Mouse (Mus musculus): ENCODE measurements at regions not wholly inside any gene's neighbourhood (a gene's known extent, or its start where the extent isn't known, plus 50 kb on each side); places are given as distances from the start of the nearest gene placed in this dataset.

DNA sequence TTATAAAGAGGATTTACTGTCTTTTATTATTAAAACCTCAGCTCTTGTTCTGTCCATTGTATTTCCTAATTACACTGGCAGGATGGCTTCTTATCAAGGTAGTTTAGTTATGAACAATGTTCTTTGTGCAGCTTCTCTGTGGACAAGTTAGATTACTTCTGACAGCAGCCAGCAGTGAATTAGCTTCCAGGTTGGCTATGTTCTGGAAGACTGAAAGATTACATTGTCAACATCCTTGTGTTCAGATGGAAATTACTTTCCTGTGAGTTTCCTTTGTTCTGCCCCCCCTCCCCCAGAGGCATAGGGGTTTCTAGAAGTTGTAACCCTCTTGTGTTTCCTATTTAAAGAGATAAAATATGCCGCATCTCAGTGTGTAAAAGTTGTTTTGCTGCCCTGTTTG lies 846.1 kb downstream of the Car8 start:
- WGBS: 64% methylated on average over 1 of the region's 1 CpGs
- no peak overlapping the region for H3K4me3 ChIP-seq (replicated peaks)
- no peak for ATAC-seq (ENCODE audit: insufficient number of reproducible peaks, insufficient read depth, low FRiP score, low TSS enrichment, low read depth)
- H3K9me3 ChIP-seq: no peaks in the 10 kb centered on the region
- H3K27me3 ChIP-seq: no peaks in the 10 kb centered on the region
- H3K9ac ChIP-seq (replicated peaks): no peak overlapping the region
- no peaks in the 10 kb centered on the region for H3K4me1 ChIP-seq (replicated peaks)
- no peak overlapping the region for H3K27ac ChIP-seq
- no peaks in the 10 kb centered on the region for H3K36me3 ChIP-seq
- H3K4me2 ChIP-seq: no peak overlapping the region

DNA sequence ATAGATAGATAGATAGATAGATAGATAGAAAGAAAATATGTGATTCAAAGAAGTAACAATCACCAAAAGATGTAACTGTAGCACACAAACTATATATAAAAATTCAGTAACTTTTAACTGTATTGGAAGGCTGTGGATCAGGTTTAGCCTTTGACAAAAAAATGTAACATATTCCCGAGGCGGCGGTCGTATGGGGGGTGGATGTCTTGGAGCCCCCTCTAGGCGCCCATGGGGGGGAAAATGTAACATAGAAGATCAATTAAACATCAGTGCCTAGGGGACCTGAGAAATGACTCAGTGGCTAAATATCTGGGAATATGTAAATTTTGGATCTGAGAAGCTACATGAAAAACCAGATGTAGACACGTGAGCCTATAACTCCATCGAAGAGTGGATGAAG lies 847.2 kb downstream of the Car8 start:
- no peak overlapping the region for H3K9ac ChIP-seq (replicated peaks)
- WGBS: 81% methylated on average over 7 of the region's 7 CpGs
- H3K27me3 ChIP-seq: no peaks in the 10 kb centered on the region
- no peak for ATAC-seq (ENCODE audit: insufficient number of reproducible peaks, insufficient read depth, low FRiP score, low TSS enrichment, low read depth)
- H3K4me2 ChIP-seq: no peak overlapping the region
- no peaks in the 10 kb centered on the region for H3K36me3 ChIP-seq
- H3K4me1 ChIP-seq (replicated peaks): no peaks in the 10 kb centered on the region
- no peaks in the 10 kb centered on the region for H3K9me3 ChIP-seq
- H3K4me3 ChIP-seq (replicated peaks): no peak overlapping the region
- no peak overlapping the region for H3K27ac ChIP-seq

DNA sequence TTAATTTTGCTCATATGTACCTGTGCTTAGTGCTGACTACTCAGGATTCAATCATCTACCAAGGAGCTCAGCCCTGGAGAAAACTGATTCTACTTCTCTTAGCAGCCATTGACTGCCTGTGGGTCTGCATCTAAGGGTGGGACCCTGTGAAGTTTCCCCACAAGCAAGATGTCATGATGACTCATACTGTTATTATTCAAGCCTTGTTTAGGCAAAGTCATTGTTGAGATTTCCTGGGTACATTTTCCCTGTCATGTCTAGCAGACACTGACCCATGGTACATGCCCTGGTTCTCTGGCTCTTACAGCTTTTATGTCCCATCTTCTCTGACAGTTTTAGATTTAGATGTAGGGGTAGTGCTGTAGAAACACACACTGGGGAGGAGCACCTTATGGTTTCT lies 853.8 kb downstream of the Car8 start:
- Histone ChIP-seq H3K9ac (replicated peaks) (no peak overlapping the region), H3K27ac (no peak overlapping the region), H3K9me3 (no peaks in the 10 kb centered on the region), H3K4me3 (replicated peaks) (no peak overlapping the region), H3K27me3 (no peaks in the 10 kb centered on the region), H3K36me3 (no peaks in the 10 kb centered on the region), H3K4me1 (replicated peaks) (no peaks in the 10 kb centered on the region), H3K4me2 (no peak overlapping the region)
- no peak for ATAC-seq (ENCODE audit: insufficient number of reproducible peaks, insufficient read depth, low FRiP score, low TSS enrichment, low read depth)

DNA sequence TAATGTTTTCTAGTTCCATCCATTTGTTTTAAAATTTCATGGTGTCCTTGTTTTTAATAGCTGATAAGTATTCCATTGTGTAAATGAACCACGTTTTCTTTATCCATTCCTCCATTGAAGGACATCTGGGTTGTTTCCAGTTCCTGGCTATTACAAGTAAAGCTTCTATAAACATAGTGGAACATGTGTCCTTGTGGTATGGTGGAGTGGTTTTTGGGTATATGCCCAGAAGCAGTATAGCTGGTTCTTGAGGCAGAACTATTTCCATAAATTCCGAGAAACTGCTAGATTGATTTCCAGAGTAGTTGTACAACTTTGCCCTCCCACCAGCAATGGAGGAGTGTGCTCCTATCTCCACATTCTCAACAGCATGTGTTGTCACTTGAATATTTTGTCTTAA lies 858.8 kb downstream of the Car8 start:
- 68% methylated on average over 2 of the region's 2 CpGs for WGBS
- no peaks in the 10 kb centered on the region for H3K9me3 ChIP-seq
- no peak for ATAC-seq (ENCODE audit: insufficient number of reproducible peaks, insufficient read depth, low FRiP score, low TSS enrichment, low read depth)

DNA sequence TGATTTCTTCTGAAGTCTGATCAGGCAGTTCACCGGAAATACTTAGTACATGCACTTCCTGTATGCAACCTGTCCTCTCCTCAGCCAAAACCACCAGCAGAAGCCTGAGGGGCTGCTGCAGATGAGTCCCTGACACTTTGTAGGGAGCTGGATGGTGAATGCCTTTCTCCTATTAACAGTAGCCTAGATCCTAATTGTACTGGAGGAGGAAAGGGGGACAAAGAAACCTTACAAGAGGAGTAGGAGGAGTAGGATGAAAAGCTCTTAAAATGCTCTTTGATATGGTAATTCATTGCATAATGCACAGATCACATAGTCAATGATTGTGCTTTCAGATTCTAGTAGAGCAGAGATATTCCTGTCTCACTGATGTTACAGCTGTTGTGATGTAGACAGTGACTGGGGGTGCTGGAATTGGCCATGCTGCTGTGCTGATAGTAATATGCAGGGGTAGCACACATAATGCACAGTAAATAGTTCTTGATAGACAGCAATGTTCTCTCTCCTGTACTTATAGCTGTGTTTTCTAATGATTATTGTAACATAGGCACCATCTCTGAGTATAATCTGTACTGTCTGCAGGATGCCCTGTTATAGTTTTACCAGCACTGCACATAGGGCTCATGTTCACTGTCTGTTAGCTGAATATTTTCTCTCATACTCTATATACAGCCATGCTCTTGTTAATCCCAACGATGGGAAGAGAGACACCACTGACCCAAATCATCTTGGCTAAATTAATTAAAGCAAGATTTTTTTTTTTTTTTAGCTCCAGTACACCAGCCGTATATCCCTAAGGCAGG lies 874.4 kb downstream of the Car8 start:
- H3K36me3 ChIP-seq: no peaks in the 10 kb centered on the region
- no peak for ATAC-seq (ENCODE audit: insufficient number of reproducible peaks, insufficient read depth, low FRiP score, low TSS enrichment, low read depth)
- no peak overlapping the region for H3K9ac ChIP-seq (replicated peaks)
- H3K4me1 ChIP-seq (replicated peaks): no peaks in the 10 kb centered on the region
- no peaks in the 10 kb centered on the region for H3K9me3 ChIP-seq
- no peaks in the 10 kb centered on the region for H3K27me3 ChIP-seq
- H3K4me2 ChIP-seq: no peak overlapping the region
- H3K27ac ChIP-seq: no peak overlapping the region
- H3K4me3 ChIP-seq (replicated peaks): no peak overlapping the region
- 78% methylated on average over 3 of the region's 3 CpGs for WGBS

More for the DNA sequence above, 858.8 kb downstream of the Car8 start:
- Histone ChIP-seq H3K27me3 (no peaks in the 10 kb centered on the region), H3K36me3 (no peaks in the 10 kb centered on the region), H3K4me1 (replicated peaks) (no peaks in the 10 kb centered on the region), H3K27ac (no peak overlapping the region), H3K4me3 (replicated peaks) (no peak overlapping the region), H3K4me2 (no peak overlapping the region), H3K9ac (replicated peaks) (no peak overlapping the region)

DNA sequence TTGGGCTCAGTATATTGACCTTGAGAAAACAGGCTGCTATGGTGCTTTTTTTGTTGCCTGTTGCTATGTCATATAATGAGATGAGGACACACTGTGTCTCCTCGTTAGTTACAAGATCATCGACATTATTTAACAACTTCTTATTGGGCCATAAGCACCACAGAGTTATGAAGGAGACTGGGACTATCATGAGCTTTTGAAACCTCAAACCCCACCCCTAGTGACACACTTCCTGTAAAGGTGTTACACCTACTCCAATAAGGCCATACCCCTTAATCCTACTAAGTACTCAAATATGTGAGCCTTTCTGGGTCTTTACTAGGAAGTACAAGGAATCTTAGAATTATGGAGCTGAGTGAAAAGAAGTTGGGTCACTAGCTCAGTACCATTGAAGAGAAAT lies 875.3 kb downstream of the Car8 start:
- 82% methylated on average over 2 of the region's 2 CpGs for WGBS
- Histone ChIP-seq H3K4me2 (no peak overlapping the region), H3K4me1 (replicated peaks) (no peaks in the 10 kb centered on the region), H3K27ac (no peak overlapping the region), H3K36me3 (no peaks in the 10 kb centered on the region), H3K27me3 (no peaks in the 10 kb centered on the region), H3K4me3 (replicated peaks) (no peak overlapping the region), H3K9me3 (no peaks in the 10 kb centered on the region), H3K9ac (replicated peaks) (no peak overlapping the region)
- ATAC-seq (ENCODE audit: insufficient number of reproducible peaks, insufficient read depth, low FRiP score, low TSS enrichment, low read depth): no peak

DNA sequence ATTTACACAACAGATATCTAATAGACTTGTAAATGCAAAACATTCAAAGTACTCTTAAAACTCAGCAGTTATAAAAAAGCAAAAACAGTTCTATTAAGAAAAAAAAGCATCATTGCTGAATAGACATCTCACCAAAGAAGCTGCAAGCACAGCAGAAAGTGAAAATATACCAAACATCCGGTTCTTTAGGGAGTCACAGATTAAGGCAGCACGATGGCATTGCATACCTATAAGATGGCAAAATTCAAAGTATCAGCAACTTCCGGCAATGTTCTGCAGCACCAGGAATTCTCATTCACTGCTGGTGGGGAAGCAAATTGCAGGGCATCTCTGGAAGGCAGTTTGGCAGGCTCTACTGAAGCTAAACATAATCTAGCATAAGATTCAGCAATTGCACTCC lies 882.6 kb downstream of the Car8 start:
- Histone ChIP-seq H3K4me1 (replicated peaks) (no peaks in the 10 kb centered on the region), H3K27ac (no peak overlapping the region), H3K9me3 (no peaks in the 10 kb centered on the region), H3K27me3 (no peaks in the 10 kb centered on the region), H3K4me2 (no peak overlapping the region), H3K9ac (replicated peaks) (no peak overlapping the region), H3K36me3 (no peaks in the 10 kb centered on the region), H3K4me3 (replicated peaks) (no peak overlapping the region)
- no peak for ATAC-seq (ENCODE audit: insufficient number of reproducible peaks, insufficient read depth, low FRiP score, low TSS enrichment, low read depth)
- 97% methylated on average over 3 of the region's 3 CpGs for WGBS

DNA sequence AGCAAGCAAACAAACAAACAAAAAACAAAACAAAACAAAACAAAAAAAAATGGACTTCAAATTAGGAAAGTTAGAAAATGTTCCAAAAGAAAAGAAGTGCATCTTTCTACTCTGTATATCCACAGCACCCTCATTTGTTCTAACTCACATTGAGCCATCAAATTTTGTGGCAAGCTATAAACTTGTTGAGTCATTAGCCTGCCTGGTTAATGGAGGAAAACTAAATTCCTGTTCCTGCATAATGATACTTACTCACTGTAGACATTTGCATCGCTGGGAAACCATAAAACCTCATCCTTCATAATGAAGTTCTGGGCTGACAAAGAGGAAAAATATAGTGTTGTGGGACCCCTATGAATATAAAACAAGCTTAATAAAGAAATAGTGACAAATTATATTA lies 891.5 kb downstream of the Car8 start:
- Histone ChIP-seq H3K4me2 (no peak overlapping the region), H3K27ac (no peak overlapping the region), H3K4me1 (replicated peaks) (no peaks in the 10 kb centered on the region), H3K9me3 (no peaks in the 10 kb centered on the region), H3K36me3 (no peaks in the 10 kb centered on the region), H3K4me3 (replicated peaks) (no peak overlapping the region), H3K27me3 (no peaks in the 10 kb centered on the region), H3K9ac (replicated peaks) (no peak overlapping the region)
- 50% methylated on average over 1 of the region's 1 CpGs for WGBS
- no peak for ATAC-seq (ENCODE audit: insufficient number of reproducible peaks, insufficient read depth, low FRiP score, low TSS enrichment, low read depth)

DNA sequence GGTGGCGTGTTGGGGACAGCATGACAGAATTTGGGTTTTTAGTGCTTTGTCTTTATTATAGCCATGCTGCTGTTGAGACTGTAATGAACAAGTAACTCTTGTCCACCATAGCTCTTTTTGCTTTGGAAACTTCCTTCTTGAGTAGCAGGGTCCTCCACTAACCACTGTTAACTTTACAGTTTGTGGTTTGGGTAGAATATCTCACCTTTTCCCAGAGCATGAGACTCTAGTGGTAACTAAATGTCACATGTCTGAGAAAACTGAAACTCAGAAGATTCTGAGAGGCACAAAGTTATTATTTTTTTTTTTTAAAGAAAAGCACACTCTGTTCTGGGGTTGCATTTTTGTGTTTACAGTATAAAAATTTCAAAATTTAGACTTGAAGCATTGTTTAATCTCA lies 897.7 kb downstream of the Car8 start:
- WGBS: 97% methylated on average over 1 of the region's 1 CpGs
- no peaks in the 10 kb centered on the region for H3K27me3 ChIP-seq
- no peak overlapping the region for H3K4me3 ChIP-seq (replicated peaks)
- ATAC-seq (ENCODE audit: insufficient number of reproducible peaks, insufficient read depth, low FRiP score, low TSS enrichment, low read depth): no peak
- no peak overlapping the region for H3K9ac ChIP-seq (replicated peaks)
- no peak overlapping the region for H3K4me2 ChIP-seq
- no peaks in the 10 kb centered on the region for H3K36me3 ChIP-seq
- no peaks in the 10 kb centered on the region for H3K9me3 ChIP-seq
- no peak overlapping the region for H3K27ac ChIP-seq
- H3K4me1 ChIP-seq (replicated peaks): no peaks in the 10 kb centered on the region

DNA sequence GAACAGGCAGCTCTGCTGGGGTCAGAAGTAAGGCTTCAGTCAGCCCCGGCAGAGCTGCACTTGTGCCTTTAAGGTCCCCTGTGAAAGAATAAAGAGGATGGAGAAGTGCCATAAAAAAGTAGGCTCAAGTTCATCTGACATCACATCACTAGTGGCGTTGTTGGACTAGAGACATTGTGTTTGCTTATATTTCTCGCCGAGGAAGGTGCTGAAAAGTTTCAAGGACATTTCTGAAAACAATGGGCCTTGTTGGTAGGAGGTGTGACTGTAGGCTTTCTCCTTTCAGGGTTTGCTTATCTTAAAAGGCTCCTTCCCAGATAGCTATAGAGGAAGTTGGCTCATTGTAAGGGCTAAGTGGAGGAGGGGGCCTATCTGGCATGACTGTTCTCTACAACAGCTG lies 924.6 kb downstream of the Car8 start:
- Histone ChIP-seq H3K27ac (no peak overlapping the region), H3K9ac (replicated peaks) (no peak overlapping the region), H3K27me3 (no peaks in the 10 kb centered on the region), H3K4me1 (replicated peaks) (no peaks in the 10 kb centered on the region), H3K36me3 (no peaks in the 10 kb centered on the region), H3K4me2 (no peak overlapping the region), H3K9me3 (no peaks in the 10 kb centered on the region), H3K4me3 (replicated peaks) (no peak overlapping the region)
- WGBS: 73% methylated on average over 4 of the region's 4 CpGs
- no peak for ATAC-seq (ENCODE audit: insufficient number of reproducible peaks, insufficient read depth, low FRiP score, low TSS enrichment, low read depth)

DNA sequence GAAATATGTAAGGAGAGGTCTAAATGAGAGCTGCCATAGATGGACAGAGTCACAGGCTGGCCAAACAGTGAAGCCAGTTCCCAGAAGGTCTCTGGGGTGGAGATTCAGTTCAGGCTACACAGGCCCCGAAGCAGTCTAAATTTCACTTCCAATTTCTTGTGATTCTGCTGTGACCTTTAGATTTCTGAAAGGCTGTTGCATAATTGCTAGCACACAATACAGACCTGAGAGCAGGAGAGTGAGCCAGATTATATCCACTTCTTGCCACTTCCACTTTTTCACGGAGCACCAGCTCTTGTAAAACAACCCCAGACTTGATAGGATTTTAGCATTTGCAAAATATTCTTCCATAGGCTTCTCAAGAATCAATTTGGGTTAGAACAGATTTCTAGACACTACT lies 925.6 kb downstream of the Car8 start:
- ATAC-seq (ENCODE audit: insufficient number of reproducible peaks, insufficient read depth, low FRiP score, low TSS enrichment, low read depth): no peak
- WGBS: 83% methylated on average over 2 of the region's 2 CpGs
- H3K4me2 ChIP-seq: no peak overlapping the region

DNA sequence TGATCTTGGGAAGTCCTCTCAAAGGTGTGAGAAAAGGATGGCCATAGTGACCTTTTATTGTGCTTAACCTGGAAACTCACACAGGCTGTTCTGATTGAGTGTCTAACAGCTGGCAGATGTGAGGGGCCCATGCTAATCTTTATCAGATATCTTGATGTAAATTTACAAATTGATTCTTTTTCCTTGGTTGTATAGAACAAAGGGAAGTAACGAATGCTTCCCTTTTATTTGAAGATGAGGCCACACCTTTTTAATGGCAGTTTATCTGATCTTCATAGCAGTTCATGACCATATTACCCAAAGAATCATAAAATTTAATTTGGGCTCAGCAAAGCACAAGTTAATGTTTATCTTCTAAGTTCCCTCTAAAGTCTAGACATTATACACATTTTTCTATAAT lies 926.7 kb downstream of the Car8 start:
- H3K36me3 ChIP-seq: no peaks in the 10 kb centered on the region
- no peak overlapping the region for H3K27ac ChIP-seq
- 70% methylated on average over 1 of the region's 1 CpGs for WGBS
- no peaks in the 10 kb centered on the region for H3K4me1 ChIP-seq (replicated peaks)
- H3K4me3 ChIP-seq (replicated peaks): no peak overlapping the region
- no peaks in the 10 kb centered on the region for H3K9me3 ChIP-seq
- ATAC-seq (ENCODE audit: insufficient number of reproducible peaks, insufficient read depth, low FRiP score, low TSS enrichment, low read depth): no peak
- H3K9ac ChIP-seq (replicated peaks): no peak overlapping the region
- no peaks in the 10 kb centered on the region for H3K27me3 ChIP-seq
- H3K4me2 ChIP-seq: no peak overlapping the region

More for the DNA sequence above, 925.6 kb downstream of the Car8 start:
- no peaks in the 10 kb centered on the region for H3K4me1 ChIP-seq (replicated peaks)
- H3K4me3 ChIP-seq (replicated peaks): no peak overlapping the region
- H3K27me3 ChIP-seq: no peaks in the 10 kb centered on the region
- no peak overlapping the region for H3K27ac ChIP-seq
- no peaks in the 10 kb centered on the region for H3K36me3 ChIP-seq
- no peaks in the 10 kb centered on the region for H3K9me3 ChIP-seq
- no peak overlapping the region for H3K9ac ChIP-seq (replicated peaks)

Data from limb, embryonic 12.5 days (tissue).